Mouse (Mus musculus) lung, embryonic 16.5 days (tissue): ENCODE measurements around the gene Gpatch4. TPM values are rescaled to one million over a fixed set of nuclear protein-coding genes. Genes with fewer than 3 reads are reported as not detected.
A peak's percentile ranks its signal among the peaks of the same experiment; 100 is the strongest.

Experiments used
- ATAC-seq: fragments of 200-750 bp; cut with Nextera tagmentation; 2 replicates; pipeline ENCODE4 v1.8.0; 2017; ENCODE audit warnings: low read depth, mild to moderate bottlenecking, moderate library complexity
- H3K27ac ChIP-seq: fragments of 300-500 bp; sonication (generic); 2 replicates; pipeline ENCODE4 v1.5.1; 2014; ENCODE audit warnings: mild to moderate bottlenecking, control low read depth, low read length
- H3K27me3 ChIP-seq: fragments of 300-500 bp; sonication (generic); 2 replicates; pipeline ENCODE4 v1.6.1; 2014; ENCODE audit warnings: low read depth, low read length, mixed read lengths; ENCODE audit not compliant: control insufficient read depth, insufficient read depth
- H3K36me3 ChIP-seq: fragments of 300-500 bp; sonication (generic); 2 replicates; pipeline ENCODE4 v1.6.1; 2014; ENCODE audit warnings: low read length; ENCODE audit not compliant: control insufficient read depth, insufficient read depth
- H3K4me1 ChIP-seq: fragments of 300-500 bp; sonication (generic); replicated peaks from 2 replicates; pipeline ENCODE4 v1.6.1; 2014; ENCODE audit warnings: low read length, mixed read lengths; ENCODE audit not compliant: control insufficient read depth, insufficient read depth
- H3K4me2 ChIP-seq: fragments of 300-500 bp; sonication (generic); 2 replicates; pipeline ENCODE4 v1.6.1; 2014; ENCODE audit warnings: low read depth, low read length, control low read depth
- H3K4me3 ChIP-seq: fragments of 300-500 bp; sonication (generic); 2 replicates; pipeline ENCODE4 v1.5.1; 2014; ENCODE audit warnings: mild to moderate bottlenecking, low read length, control low read depth
- H3K9ac ChIP-seq: fragments of 300-500 bp; sonication (generic); 2 replicates; pipeline ENCODE4 v1.6.1; 2014; ENCODE audit warnings: low read length, control low read depth
- H3K9me3 ChIP-seq: fragments of 300-500 bp; sonication (generic); 2 replicates; pipeline ENCODE4 v1.6.1; 2016; ENCODE audit warnings: low read length; ENCODE audit not compliant: control insufficient read depth
- WGBS: fragments of 180-500 bp; shearing (Covaris S2); extraction: QIAGEN DNeasy Blood & Tissue Kit; methylation state at CpG from one replicate; pipeline ENCODE4 v1.1.7; 2014; 5-methylcytosine and 5-hydroxymethylcytosine counted together
- polyA plus RNA-seq: library from polyadenylated mRNA; unstranded; fragments of >200 nt; fragmentation: Nextera tagmentation; extraction: Ambion mirVana; gene quantifications from 2 replicates; pipeline ENCODE4 v1.2.1, GENCODE M21; 2015

The Gpatch4 gene
- polyA plus RNA-seq, 1 experiment from 2014 or later: 25.6 TPM

DNA sequence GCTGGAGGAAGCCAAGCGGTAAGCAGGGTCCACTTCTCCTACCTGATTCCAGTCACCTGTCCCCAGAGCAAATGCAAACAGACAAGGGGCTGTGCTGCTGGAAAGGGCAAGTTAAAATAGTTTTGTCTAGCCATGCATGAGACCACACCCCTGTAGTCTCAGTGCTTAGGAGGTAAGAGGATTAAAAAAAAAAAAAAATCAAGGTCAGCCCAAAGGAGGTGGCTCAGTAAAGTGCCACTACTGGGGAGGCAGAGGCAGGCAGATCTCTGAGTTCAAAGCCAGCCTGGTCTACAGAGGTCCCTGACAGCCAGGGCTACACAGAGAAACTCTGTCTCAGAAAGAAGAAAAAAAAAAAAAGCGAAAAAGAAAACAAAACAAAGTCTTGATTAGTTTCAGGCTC is 41.1 kb downstream of the Gpatch4 start:
- Histone ChIP-seq H3K36me3 (peaks cover 11% of the 10 kb centered on the region), H3K4me1 (peaks cover 11% of the 10 kb centered on the region), H3K9ac (no peak overlapping the region), H3K4me3 (no peak overlapping the region), H3K9me3 (no peaks in the 10 kb centered on the region), H3K4me2 (no peak overlapping the region), H3K27me3 (no peaks in the 10 kb centered on the region), H3K27ac (no peak overlapping the region)
- no peak for ATAC-seq
- WGBS: 93% methylated on average over 2 of the region's 2 CpGs

DNA sequence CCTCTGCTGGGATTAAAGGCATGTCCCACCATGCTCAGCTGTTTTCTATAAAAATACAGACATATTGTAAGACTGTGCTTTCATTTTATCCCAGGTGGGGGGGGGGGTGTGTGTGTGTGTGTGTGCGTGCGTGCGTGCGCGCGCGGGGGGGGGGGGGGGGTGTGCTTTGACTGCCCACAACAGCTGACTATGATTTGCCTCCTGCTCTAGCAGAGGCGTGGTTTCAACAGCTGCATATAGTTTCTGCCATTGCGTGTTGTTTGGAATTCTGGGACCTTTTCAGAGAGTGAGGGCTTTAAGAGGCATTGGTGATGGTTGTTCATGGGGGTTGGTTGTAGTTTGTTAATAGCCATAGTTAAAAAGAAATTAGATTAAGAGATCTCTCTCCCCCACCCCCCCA is 42.6 kb downstream of the Gpatch4 start:
- H3K36me3 ChIP-seq: peaks cover 24% of the 10 kb centered on the region
- H3K27me3 ChIP-seq: no peaks in the 10 kb centered on the region
- no peak overlapping the region for H3K27ac ChIP-seq
- peaks cover 11% of the 10 kb centered on the region for H3K4me1 ChIP-seq
- no peak overlapping the region for H3K4me2 ChIP-seq
- H3K9ac ChIP-seq: no peak overlapping the region
- WGBS: 91% methylated on average over 3 of the region's 9 CpGs
- ATAC-seq: no peak
- no peaks in the 10 kb centered on the region for H3K9me3 ChIP-seq
- no peak overlapping the region for H3K4me3 ChIP-seq

DNA sequence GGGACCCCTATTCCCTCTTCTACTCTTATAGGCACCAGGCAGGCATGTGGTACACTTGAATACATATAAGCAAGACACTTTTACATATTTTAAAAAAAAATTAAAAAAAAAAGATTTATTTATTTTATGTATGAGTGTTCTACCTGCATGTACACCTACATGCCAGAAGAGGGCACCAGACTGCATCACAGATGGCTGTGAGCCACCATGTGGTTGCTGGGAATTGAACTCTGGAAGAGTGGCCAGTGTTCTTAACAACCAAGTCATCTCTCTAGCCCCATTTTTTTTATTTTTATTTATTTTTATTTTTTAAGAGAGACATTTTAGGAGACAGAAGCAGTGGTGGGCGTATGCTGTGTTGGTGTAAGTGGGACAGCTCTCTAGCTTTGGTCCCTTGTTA is 44.8 kb downstream of the Gpatch4 start:
- H3K27ac ChIP-seq: no peak overlapping the region
- no peaks in the 10 kb centered on the region for H3K9me3 ChIP-seq
- no peak overlapping the region for H3K4me2 ChIP-seq
- peaks cover 39% of the 10 kb centered on the region for H3K36me3 ChIP-seq
- peaks cover 6% of the 10 kb centered on the region for H3K4me1 ChIP-seq
- no peak for ATAC-seq
- WGBS: 83% methylated on average over 1 of the region's 1 CpGs
- H3K9ac ChIP-seq: no peak overlapping the region
- no peaks in the 10 kb centered on the region for H3K27me3 ChIP-seq
- no peak overlapping the region for H3K4me3 ChIP-seq

DNA sequence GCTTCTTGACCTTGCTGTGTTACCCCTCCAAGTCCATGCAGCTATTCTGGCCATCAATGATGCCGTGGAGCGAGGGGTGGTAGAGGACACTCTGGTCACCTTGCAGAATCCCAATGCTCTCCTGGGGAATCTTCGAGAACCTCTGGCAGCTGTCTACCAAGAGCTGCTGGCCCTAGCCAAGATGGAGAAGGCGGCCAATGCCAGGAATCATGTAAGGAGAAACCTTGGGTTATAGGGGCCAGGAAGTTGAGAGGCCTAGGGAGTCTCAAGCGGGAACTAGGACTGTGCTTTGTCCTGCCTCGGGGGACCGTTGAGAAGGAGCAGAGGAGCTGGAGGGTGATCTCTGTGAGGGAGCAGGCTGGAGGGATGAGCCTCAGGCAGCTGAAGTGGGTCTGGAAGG is 47.2 kb downstream of the Gpatch4 start:
- H3K9me3 ChIP-seq: no peaks in the 10 kb centered on the region
- no peaks in the 10 kb centered on the region for H3K4me1 ChIP-seq
- 87% methylated on average over 7 of the region's 7 CpGs for WGBS
- no peaks in the 10 kb centered on the region for H3K27me3 ChIP-seq
- peaks cover 51% of the 10 kb centered on the region for H3K36me3 ChIP-seq
- no peak overlapping the region for H3K27ac ChIP-seq
- H3K9ac ChIP-seq: no peak overlapping the region
- H3K4me3 ChIP-seq: no peak overlapping the region
- no peak overlapping the region for H3K4me2 ChIP-seq
- no peak for ATAC-seq

DNA sequence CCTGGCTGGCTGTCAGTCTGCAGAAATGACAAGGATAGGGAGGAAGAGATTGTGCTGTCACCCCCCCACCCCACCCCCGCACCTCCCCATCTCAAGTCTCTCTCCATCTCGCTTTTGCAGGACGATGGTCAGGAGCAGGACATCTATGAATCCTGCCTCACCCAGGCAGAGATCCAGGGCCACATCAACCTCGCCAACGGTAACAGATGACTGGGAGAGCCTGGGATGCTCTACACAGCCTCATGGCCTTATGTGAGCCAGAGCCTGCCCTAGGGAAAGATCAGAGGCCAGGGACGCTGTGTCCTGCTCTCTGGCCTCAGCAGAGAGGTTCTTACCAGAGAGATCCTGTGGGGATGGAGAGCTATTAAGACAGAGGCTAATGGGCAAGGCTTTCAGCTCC is 47.7 kb downstream of the Gpatch4 start:
- ATAC-seq: no peak
- WGBS: 86% methylated on average over 6 of the region's 6 CpGs
- Histone ChIP-seq H3K27me3 (no peaks in the 10 kb centered on the region), H3K4me2 (no peak overlapping the region), H3K36me3 (peaks cover 54% of the 10 kb centered on the region), H3K4me3 (no peak overlapping the region), H3K4me1 (no peaks in the 10 kb centered on the region), H3K27ac (no peak overlapping the region), H3K9ac (no peak overlapping the region), H3K9me3 (no peaks in the 10 kb centered on the region)

DNA sequence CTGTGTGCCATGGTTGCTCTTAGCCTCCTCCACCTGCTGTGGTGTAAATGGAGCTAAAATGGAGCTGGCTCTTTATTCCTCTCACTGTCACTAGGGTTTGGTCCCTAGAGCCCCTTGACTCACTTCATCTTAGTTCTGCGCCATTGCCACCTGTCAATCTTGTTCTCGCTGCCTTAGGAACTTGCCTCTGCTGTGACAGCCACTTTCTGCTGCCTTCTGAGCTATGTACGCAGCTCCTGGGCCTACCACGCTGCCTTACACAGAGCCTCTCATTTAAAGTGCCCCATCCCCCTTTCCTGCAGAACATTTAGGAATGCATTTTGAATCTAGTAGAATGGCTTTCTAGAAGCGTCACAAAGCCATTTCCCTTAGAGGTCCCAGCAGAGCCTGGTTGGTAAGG is 51.2 kb downstream of the Gpatch4 start:
- H3K4me1 ChIP-seq: no peaks in the 10 kb centered on the region
- no peak overlapping the region for H3K27ac ChIP-seq
- no peaks in the 10 kb centered on the region for H3K9me3 ChIP-seq
- ATAC-seq: no peak
- H3K4me2 ChIP-seq: no peak overlapping the region
- H3K4me3 ChIP-seq: no peak overlapping the region
- H3K27me3 ChIP-seq: no peaks in the 10 kb centered on the region
- 84% methylated on average over 5 of the region's 5 CpGs for WGBS
- no peak overlapping the region for H3K9ac ChIP-seq
- H3K36me3 ChIP-seq: peaks cover 62% of the 10 kb centered on the region

DNA sequence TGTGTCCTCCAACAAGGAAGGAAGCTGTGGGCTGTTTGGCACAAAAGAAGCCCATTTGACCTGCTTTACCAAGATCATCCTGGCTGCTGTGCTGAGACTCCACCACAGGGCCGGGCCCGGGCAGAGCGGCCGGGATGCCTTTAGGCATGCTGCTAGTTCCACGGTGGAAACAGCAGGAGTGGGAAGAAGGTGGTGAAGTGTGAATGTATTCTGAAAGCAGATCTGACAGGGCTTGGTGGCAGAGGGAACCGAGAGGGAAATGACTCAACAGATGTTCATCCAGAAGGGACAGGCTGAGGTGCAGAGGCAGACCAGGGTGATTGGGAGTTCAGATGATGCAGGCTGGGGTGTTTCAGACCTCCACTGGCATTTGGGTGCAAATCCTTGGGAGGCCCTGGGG is 54.8 kb downstream of the Gpatch4 start:
- Histone ChIP-seq H3K27me3 (no peaks in the 10 kb centered on the region), H3K9me3 (no peaks in the 10 kb centered on the region), H3K4me3 (no peak overlapping the region), H3K9ac (no peak overlapping the region), H3K36me3 (peaks cover 60% of the 10 kb centered on the region), H3K27ac (no peak overlapping the region), H3K4me2 (no peak overlapping the region), H3K4me1 (no peaks in the 10 kb centered on the region)
- 64% methylated on average over 6 of the region's 6 CpGs for WGBS
- no peak for ATAC-seq

DNA sequence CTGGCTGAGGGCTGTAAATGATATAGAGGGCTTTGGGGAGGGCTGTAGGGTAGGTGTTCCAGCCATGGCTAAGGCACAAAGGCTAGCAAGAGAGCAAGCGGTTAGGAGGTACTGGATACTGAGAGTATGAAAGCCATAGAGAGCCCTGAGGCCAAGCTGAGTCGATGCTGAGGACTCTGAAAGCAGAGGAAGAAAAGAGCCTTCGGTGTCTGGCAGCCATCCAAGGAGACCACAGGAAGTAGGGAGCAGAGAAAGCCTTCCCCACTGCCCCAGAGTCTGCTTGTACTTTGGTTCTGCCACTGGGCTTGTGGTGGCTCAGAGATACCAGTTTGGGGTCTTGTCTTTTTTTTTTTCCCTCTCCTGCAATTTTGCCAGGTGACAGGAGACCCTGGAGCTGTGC is 57.3 kb downstream of the Gpatch4 start:
- Histone ChIP-seq H3K27ac (no peak overlapping the region), H3K4me2 (no peak overlapping the region), H3K9ac (no peak overlapping the region), H3K36me3 (peaks cover 56% of the 10 kb centered on the region), H3K9me3 (no peaks in the 10 kb centered on the region), H3K27me3 (no peaks in the 10 kb centered on the region), H3K4me1 (no peaks in the 10 kb centered on the region), H3K4me3 (no peak overlapping the region)
- 55% methylated on average over 3 of the region's 3 CpGs for WGBS
- ATAC-seq: no peak

DNA sequence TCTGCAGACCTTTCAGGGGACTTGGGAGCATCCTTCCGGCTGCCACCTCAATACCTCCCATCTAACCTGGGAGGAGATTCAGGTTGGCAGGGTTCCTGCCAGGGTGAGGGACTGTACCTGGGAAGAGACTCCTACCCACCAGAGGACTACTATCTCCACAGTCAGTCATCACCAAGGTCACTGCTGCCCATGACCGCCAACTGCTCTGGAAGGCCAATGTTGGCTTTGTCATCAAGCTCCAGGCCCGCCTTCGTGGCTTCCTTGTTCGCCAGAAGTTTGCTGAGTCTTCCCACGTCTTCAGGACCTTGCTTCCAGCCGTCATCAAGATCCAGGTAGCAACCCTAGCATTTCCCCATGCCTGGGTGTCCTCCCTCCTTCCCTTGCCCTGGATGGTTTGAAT is 58.8 kb downstream of the Gpatch4 start:
- Histone ChIP-seq H3K27me3 (no peaks in the 10 kb centered on the region), H3K36me3 (peaks cover 61% of the 10 kb centered on the region), H3K4me1 (no peaks in the 10 kb centered on the region), H3K9ac (no peak overlapping the region), H3K4me2 (no peak overlapping the region), H3K4me3 (no peak overlapping the region), H3K27ac (no peak overlapping the region), H3K9me3 (no peaks in the 10 kb centered on the region)
- 92% methylated on average over 7 of the region's 7 CpGs for WGBS
- no peak for ATAC-seq

DNA sequence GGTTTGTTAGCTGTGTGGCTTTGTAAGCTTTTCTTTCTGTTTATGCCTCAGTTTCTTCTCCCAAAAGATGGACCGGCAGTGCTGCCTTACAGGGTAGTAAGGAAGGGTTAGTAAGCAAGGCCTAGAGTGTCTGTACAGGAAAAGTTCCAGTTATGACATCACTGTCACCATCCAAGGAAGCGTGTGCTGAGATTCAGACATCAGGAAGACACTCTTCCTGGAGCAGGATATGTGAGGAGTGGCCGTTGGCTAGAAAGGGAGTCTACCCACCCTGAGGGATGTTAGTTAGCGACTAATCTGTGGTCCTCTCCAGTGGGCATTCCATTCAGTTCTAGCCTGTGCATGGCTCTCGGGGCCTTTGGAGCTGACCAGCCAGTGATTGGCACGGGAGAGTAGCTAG is 59.3 kb downstream of the Gpatch4 start:
- Histone ChIP-seq H3K4me2 (no peak overlapping the region), H3K4me1 (no peaks in the 10 kb centered on the region), H3K9ac (no peak overlapping the region), H3K36me3 (peaks cover 56% of the 10 kb centered on the region), H3K27me3 (no peaks in the 10 kb centered on the region), H3K27ac (peak overlapping the region; percentile 51; the same call in 1 of the 2 replicates), H3K9me3 (no peaks in the 10 kb centered on the region), H3K4me3 (no peak overlapping the region)
- ATAC-seq: 0 out of 2 replicates have a peak, but pooled peaks have one; percentile 41
- 75% methylated on average over 6 of the region's 6 CpGs for WGBS
